Mouse (Mus musculus) embryonic facial prominence, embryonic 13.5 days (tissue): ENCODE results near the gene Kif19a. TPM values are rescaled to one million over a fixed set of nuclear protein-coding genes. Genes with fewer than 3 reads are reported as not detected.
A peak's percentile ranks its signal among the peaks of the same experiment; 100 is the strongest.

Experiments used
- ATAC-seq: fragments of 200-750 bp; cut with Nextera tagmentation; 2 replicates; pipeline ENCODE4 v1.8.0; 2017; ENCODE audit warnings: low read depth; ENCODE audit not compliant: insufficient number of reproducible peaks, insufficient read depth, low FRiP score, low TSS enrichment
- H3K27ac ChIP-seq: fragments of 300-500 bp; sonication (generic); 2 replicates; pipeline ENCODE4 v1.5.1; 2015; ENCODE audit warnings: moderate library complexity, mild to moderate bottlenecking, inconsistent platforms
- H3K27me3 ChIP-seq: fragments of 300-500 bp; sonication (generic); 2 replicates; pipeline ENCODE4 v1.6.1; 2015; ENCODE audit warnings: mild to moderate bottlenecking, inconsistent platforms
- H3K36me3 ChIP-seq: fragments of 300-500 bp; sonication (generic); 2 replicates; pipeline ENCODE4 v1.6.1; 2015; ENCODE audit warnings: mild to moderate bottlenecking, inconsistent platforms
- H3K4me1 ChIP-seq: fragments of 300-500 bp; sonication (generic); 2 replicates; pipeline ENCODE4 v1.6.1; 2015; ENCODE audit warnings: inconsistent platforms
- H3K4me2 ChIP-seq: fragments of 300-500 bp; sonication (generic); 2 replicates; pipeline ENCODE4 v1.6.1; 2015; ENCODE audit warnings: moderate library complexity, mild to moderate bottlenecking, inconsistent platforms
- H3K4me3 ChIP-seq: fragments of 300-500 bp; sonication (generic); 2 replicates; pipeline ENCODE4 v1.5.1; 2015; ENCODE audit warnings: mild to moderate bottlenecking, inconsistent platforms
- H3K9ac ChIP-seq: fragments of 300-500 bp; sonication (generic); 2 replicates; pipeline ENCODE4 v1.6.1; 2015; ENCODE audit warnings: mild to moderate bottlenecking, inconsistent platforms
- H3K9me3 ChIP-seq: fragments of 300-500 bp; sonication (generic); 2 replicates; pipeline ENCODE4 v1.6.1; 2016; ENCODE audit warnings: inconsistent platforms
- WGBS: fragments of 180-500 bp; shearing (Covaris S2); methylation state at CpG from one replicate; pipeline ENCODE4 v1.1.7; 2015; ENCODE audit warnings: mixed read lengths; 5-methylcytosine and 5-hydroxymethylcytosine counted together
- polyA plus RNA-seq: library from polyadenylated mRNA; unstranded; fragments of >200 nt; fragmentation: Nextera tagmentation; extraction: Ambion mirVana; gene quantifications from 2 replicates; pipeline ENCODE4 v1.2.1, GENCODE M21; 2015

The Kif19a gene
- polyA plus RNA-seq, 1 experiment from 2014 or later = 0.69 TPM

DNA sequence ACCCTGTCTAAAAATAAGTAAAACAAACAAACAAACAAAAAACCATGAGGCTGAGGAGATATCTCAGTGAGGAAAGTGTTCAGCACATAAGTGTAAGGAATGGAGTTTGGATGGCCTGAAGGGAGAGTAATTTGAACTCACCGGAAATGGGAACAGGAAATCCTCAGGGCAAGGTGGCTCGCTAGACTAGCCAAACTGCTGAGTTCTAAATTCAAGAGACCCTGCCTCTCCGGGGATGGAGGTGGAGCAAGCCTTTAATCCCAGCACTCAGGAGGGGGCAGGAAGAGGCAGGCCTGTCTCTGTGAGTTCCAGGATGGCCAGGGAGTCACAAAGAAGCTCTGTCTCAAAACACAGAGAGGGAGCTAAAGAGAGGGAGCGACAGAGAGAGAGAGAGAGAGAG, 45.2 kb downstream of the Kif19a start:
- no peaks in the 10 kb centered on the region for H3K27me3 ChIP-seq
- H3K9ac ChIP-seq = no peak overlapping the region
- H3K27ac ChIP-seq = peak overlapping the region; percentile 7; the same call in 1 of the 2 replicates
- H3K4me1 ChIP-seq = peaks cover 21% of the 10 kb centered on the region
- no peak overlapping the region for H3K4me2 ChIP-seq
- no peak overlapping the region for H3K4me3 ChIP-seq
- no peak for ATAC-seq
- 4% methylated on average over 4 of the region's 4 CpGs for WGBS
- H3K9me3 ChIP-seq = no peaks in the 10 kb centered on the region
- H3K36me3 ChIP-seq = no peaks in the 10 kb centered on the region

DNA sequence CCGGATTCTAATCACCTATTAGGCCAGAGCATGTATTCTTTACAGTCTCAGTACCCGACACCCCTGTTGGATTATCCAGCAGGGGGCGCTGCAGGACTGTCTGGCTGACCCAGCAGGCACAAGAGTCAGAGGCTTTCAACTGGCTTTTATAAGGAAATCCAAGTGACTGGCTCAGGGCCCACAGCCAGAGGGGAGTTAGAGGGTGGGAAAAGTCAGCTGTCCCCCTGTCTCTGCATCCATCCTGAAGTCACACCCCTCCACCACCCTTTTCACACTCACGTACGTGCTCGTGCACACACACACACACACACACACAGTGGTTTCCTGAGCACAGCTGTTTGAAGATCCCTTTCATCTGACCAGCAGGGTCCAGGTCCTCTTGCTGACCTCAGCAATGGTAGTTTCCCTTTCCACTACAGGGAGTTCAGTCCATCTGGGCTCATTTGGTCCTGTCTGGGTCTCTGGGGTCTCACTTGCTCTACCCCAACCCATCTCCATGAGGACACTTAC, 47.6 kb downstream of the Kif19a start:
- Histone ChIP-seq H3K4me1 (peaks cover 12% of the 10 kb centered on the region), H3K9ac (no peak overlapping the region), H3K27me3 (no peaks in the 10 kb centered on the region), H3K36me3 (no peaks in the 10 kb centered on the region), H3K9me3 (no peaks in the 10 kb centered on the region), H3K4me3 (no peak overlapping the region), H3K27ac (no peak overlapping the region), H3K4me2 (no peak overlapping the region)
- no peak for ATAC-seq
- 14% methylated on average over 6 of the region's 6 CpGs for WGBS

DNA sequence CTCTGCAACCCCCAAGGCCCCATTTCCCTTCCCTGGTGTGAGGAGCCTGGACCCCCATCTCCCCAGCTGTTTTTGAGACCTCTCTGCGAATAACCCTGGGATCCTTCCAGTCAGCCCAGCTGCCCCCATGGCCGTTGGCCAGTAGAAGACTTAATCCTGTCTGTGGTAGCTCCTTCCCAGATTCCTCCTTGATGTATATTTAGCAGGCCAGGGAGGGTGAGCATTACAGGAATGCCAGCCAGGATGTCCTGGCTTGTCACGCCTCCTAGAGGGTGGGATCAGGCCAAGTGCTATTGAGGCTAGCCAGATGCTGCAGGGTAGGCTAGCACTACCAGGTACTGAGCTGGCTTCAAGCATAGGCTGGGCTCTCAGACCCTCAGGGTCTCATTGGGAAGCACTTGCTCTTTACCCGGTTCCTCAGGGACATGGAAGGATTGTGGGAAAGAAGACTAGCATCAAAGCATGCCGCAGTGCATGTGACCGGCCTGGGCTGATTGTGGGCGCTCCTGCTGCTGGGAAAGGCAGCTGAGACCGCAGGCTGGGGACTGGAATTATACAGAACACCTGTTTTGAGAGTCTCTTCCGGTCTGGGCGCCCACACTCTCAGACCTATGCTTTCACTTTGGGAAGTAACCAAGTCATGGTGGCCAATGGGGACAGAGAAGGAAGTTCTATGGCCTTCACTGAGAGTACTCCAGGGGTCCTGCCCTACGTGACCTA, 49.8 kb downstream of the Kif19a start:
- Histone ChIP-seq H3K27me3 (no peaks in the 10 kb centered on the region), H3K27ac (no peak overlapping the region), H3K4me1 (peaks cover 20% of the 10 kb centered on the region), H3K4me3 (no peak overlapping the region), H3K4me2 (no peak overlapping the region), H3K36me3 (no peaks in the 10 kb centered on the region), H3K9me3 (no peaks in the 10 kb centered on the region), H3K9ac (no peak overlapping the region)
- 73% methylated on average over 11 of the region's 11 CpGs for WGBS
- ATAC-seq = no peak

DNA sequence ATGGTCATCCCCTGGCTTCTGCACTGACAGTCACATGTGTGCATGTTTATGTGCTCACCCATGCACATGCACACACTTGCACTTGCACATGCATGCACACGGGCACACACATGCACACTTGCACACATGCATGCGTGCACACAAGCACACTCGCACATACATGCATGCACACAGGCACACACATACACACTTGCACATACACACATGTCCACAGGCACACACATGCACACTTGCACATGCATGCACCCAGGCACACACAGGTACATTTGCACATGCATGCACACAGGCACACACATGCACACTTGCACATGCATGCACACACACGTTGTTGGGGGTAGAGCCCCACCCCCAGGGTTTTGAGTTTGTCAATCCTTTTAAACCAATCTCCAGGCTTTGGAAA, 51.7 kb downstream of the Kif19a start:
- Histone ChIP-seq H3K27me3 (no peaks in the 10 kb centered on the region), H3K36me3 (no peaks in the 10 kb centered on the region), H3K4me3 (no peak overlapping the region), H3K9me3 (no peaks in the 10 kb centered on the region), H3K9ac (no peak overlapping the region), H3K27ac (no peak overlapping the region), H3K4me2 (no peak overlapping the region), H3K4me1 (peaks cover 24% of the 10 kb centered on the region)
- 90% methylated on average over 4 of the region's 4 CpGs for WGBS
- ATAC-seq = no peak

DNA sequence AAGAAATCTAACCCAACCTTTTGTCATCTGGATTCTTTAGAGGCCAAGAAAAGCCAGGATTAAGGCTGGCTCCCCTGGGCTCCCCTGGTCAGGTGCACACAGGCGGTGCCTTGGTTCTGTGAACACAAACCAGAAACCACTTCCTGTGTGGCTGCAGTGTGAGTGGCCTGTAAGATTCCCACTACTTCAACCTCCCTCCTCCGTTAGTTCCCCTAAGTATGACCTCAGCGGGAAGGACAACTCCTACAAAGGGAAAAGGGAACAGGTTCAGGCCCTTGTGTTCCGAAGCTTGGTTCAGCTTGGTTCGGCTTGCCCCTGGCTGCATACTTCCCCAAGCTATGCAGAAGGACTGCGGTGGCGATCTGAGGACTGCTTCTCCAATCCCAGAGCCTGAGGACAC, 53.0 kb downstream of the Kif19a start:
- Histone ChIP-seq H3K27me3 (no peaks in the 10 kb centered on the region), H3K4me2 (no peak overlapping the region), H3K9me3 (no peaks in the 10 kb centered on the region), H3K27ac (no peak overlapping the region), H3K4me1 (peaks cover 30% of the 10 kb centered on the region), H3K36me3 (no peaks in the 10 kb centered on the region), H3K9ac (no peak overlapping the region), H3K4me3 (no peak overlapping the region)
- WGBS = 94% methylated on average over 7 of the region's 7 CpGs
- ATAC-seq = no peak

DNA sequence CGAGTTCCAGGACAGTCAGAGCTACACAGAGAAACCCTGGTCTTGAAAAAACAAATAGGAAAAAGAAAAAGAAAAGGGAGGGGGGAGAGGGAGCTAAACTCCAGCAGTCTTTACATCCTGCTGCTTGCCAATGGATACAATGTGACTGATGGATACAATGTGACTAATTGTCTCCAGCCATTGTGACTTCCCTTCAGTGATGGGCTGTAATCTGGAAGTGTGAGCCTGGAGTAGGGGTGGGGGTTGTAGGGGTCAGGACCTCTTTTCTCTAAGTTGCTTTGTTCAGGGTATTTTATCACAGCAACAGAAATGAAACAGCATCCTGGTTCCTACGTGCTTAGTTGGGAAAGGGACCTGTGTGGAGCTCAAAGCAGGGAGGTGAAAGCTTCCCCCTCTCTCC, 53.9 kb downstream of the Kif19a start:
- ATAC-seq = no peak
- Histone ChIP-seq H3K27me3 (no peaks in the 10 kb centered on the region), H3K36me3 (no peaks in the 10 kb centered on the region), H3K4me3 (no peak overlapping the region), H3K4me1 (peaks cover 38% of the 10 kb centered on the region), H3K27ac (no peak overlapping the region), H3K4me2 (no peak overlapping the region), H3K9ac (no peak overlapping the region), H3K9me3 (no peaks in the 10 kb centered on the region)
- 25% methylated on average over 2 of the region's 2 CpGs for WGBS

DNA sequence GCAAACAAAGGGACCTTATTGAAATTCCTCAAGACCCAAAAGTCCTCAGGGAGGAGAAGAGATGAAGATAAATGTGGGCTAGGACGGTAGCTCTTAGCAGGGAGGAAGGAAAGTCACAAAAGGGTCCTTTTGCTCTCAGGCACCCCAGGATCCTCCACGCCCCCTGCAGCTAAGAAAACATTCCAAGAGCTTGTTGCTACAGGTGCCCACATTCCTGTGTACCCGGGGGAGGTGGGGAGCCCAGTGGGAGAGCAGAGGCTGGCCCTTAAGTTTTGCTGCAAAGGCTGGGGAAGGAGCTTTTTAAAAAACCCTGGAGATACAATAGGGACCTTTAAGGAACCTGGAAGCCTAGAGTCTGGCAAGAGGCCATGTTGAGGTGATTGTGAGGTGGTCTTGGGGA, 55.3 kb downstream of the Kif19a start:
- peaks cover 38% of the 10 kb centered on the region for H3K4me1 ChIP-seq
- no peak overlapping the region for H3K4me3 ChIP-seq
- 21% methylated on average over 3 of the region's 3 CpGs for WGBS

DNA sequence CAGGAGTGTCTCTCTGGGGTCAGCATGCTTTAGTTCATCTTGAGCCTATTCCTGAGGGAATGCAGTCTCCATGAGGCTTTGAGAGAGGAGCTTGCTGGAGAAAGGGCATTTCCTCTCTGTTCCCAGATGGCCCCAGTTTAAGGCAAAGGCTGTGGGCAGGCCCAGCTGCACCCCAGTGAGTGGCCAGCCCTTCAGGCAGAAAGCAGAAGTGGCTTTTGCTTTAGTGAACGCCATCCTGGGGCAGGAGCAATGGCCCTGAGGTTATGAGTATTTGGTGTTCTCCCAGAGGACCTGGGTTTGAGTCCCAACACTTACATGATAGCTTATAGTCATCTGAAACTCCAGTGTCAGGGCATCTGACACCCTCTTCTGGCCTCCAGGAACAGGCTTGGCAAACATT, 56.1 kb downstream of the Kif19a start:
- no peaks in the 10 kb centered on the region for H3K36me3 ChIP-seq
- H3K4me3 ChIP-seq = no peak overlapping the region
- 55% methylated on average over 1 of the region's 1 CpGs for WGBS
- no peak overlapping the region for H3K4me2 ChIP-seq
- H3K9me3 ChIP-seq = no peaks in the 10 kb centered on the region
- no peak for ATAC-seq
- H3K4me1 ChIP-seq = peaks cover 39% of the 10 kb centered on the region
- no peaks in the 10 kb centered on the region for H3K27me3 ChIP-seq
- no peak overlapping the region for H3K9ac ChIP-seq
- no peak overlapping the region for H3K27ac ChIP-seq

More for the DNA sequence above, 55.3 kb downstream of the Kif19a start:
- H3K36me3 ChIP-seq = no peaks in the 10 kb centered on the region
- ATAC-seq = no peak
- H3K27ac ChIP-seq = no peak overlapping the region
- H3K9me3 ChIP-seq = no peaks in the 10 kb centered on the region
- H3K4me2 ChIP-seq = no peak overlapping the region
- no peak overlapping the region for H3K9ac ChIP-seq
- H3K27me3 ChIP-seq = no peaks in the 10 kb centered on the region

DNA sequence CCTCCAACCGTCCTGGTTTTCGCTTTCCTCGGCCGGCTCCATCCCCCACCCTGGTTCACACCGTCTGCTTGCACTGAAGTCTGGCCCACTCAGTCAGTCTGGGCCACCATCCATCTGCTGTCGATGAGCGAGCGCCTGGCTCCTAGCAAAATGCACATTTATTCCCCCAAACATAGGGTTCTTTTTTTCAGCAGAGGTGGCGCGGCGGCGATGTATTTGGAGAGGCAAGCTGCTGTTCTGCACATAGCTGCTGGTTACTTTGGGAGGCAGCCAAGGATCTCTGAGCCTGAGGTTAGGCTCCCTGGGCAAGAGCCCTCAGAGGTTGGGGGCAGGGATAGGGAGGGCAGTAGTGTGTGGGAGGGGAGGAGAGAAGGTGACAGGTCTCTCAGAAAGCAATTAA, 57.5 kb downstream of the Kif19a start:
- 0 out of 2 replicates have a peak overlapping the region, but pooled peaks have one; percentile 27 for H3K9ac ChIP-seq
- peak; percentile 67 for ATAC-seq
- no peaks in the 10 kb centered on the region for H3K27me3 ChIP-seq
- WGBS = 22% methylated on average over 12 of the region's 12 CpGs
- no peak overlapping the region for H3K4me3 ChIP-seq
- no peaks in the 10 kb centered on the region for H3K36me3 ChIP-seq
- peak overlapping the region; percentile 78 for H3K27ac ChIP-seq
- H3K4me1 ChIP-seq = peaks cover 41% of the 10 kb centered on the region
- no peaks in the 10 kb centered on the region for H3K9me3 ChIP-seq
- peak overlapping the region; percentile 32 for H3K4me2 ChIP-seq

DNA sequence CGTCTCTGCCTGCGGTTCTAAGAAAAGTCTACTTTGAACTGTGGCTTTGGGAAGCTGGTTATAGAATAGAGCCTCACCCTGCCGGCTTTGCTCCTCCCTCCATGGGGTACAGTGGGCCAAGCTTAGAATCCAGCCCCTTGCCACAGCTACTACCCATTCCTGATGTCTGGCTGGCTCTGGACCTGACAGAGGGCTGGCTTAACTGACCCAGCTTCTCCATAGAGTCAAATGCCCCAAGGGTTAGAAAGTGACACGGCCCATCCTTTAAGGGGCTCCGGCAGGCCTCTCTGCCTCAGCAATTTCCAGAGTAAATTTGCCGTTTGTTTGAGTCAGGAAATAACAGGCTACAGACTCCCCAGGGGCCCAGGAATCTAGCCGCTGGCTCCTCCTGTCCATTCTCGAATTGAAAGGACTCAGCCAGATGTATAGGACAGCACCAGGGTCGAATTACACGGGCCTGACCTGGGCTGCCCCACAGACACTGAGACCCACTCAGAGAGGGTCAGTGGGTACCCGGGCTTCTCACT, 58.1 kb downstream of the Kif19a start:
- peak; percentile 38; the same call in 1 of the 2 replicates for ATAC-seq
- H3K9ac ChIP-seq = 0 out of 2 replicates have a peak overlapping the region, but pooled peaks have one; percentile 11

DNA sequence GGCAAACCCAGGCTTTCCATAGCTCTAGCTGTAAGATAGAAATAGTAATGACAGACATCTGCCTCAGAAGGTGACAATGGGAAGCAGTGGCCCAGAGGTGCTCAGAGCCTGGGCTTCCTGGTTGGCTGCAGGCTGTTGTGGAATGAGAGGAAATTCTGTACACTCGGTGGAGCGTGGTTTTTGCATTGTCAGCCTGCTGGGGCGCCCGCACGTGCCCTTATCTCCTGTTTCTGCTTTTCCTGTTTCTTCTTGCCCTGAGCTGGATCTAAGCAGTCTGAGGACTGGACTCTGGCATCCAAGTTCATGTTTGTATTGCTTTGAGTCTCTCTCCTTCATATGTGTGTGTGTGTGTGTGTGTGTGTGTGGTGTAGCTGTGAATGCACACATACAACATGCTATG, 61.5 kb downstream of the Kif19a start:
- 46% methylated on average over 5 of the region's 5 CpGs for WGBS
- no peak for ATAC-seq
- no peak overlapping the region for H3K4me3 ChIP-seq
- no peak overlapping the region for H3K9ac ChIP-seq
- no peak overlapping the region for H3K4me2 ChIP-seq
- 0 out of 2 replicates have a peak overlapping the region, but pooled peaks have one; percentile 49 for H3K27ac ChIP-seq
- no peaks in the 10 kb centered on the region for H3K9me3 ChIP-seq
- peaks cover 40% of the 10 kb centered on the region for H3K4me1 ChIP-seq
- H3K27me3 ChIP-seq = no peaks in the 10 kb centered on the region
- no peaks in the 10 kb centered on the region for H3K36me3 ChIP-seq

More for the DNA sequence above, 58.1 kb downstream of the Kif19a start:
- peaks cover 41% of the 10 kb centered on the region for H3K4me1 ChIP-seq
- H3K9me3 ChIP-seq = no peaks in the 10 kb centered on the region
- H3K27me3 ChIP-seq = no peaks in the 10 kb centered on the region
- peak overlapping the region; percentile 32 for H3K4me2 ChIP-seq
- peak overlapping the region; percentile 78 for H3K27ac ChIP-seq
- no peak overlapping the region for H3K4me3 ChIP-seq
- no peaks in the 10 kb centered on the region for H3K36me3 ChIP-seq
- WGBS = 2% methylated on average over 11 of the region's 11 CpGs
